Mouse (Mus musculus): ENCODE results near the gene Fgfr2. TPM values are rescaled to one million over a fixed set of nuclear protein-coding genes. Genes with fewer than 3 reads are reported as not detected.

Gene Fgfr2
- polyA plus RNA-seq, 1 experiment: 3.0 TPM

GRCm38 (mm10) chr7:130622359-130622758, 2500.8 kb downstream of the Fgfr2 start:
- H3K4me1 ChIP-seq (ENCODE audit: control insufficient read depth, insufficient read depth, low read length): no peaks in the 10 kb centered on the region
- H3K36me3 ChIP-seq (ENCODE audit: control insufficient read depth, insufficient read depth, low read length): no peaks in the 10 kb centered on the region
- no peak overlapping the region for H3K27ac ChIP-seq (ENCODE audit: control insufficient read depth, insufficient read depth, low read depth, low read length)
- no peak overlapping the region for H3K4me3 ChIP-seq (ENCODE audit: control insufficient read depth, low read depth, low read length)
- no peak for TF ChIP-seq POLR2A (IDR thresholded peaks at IDR 0.05; ENCODE audit: control insufficient read depth, low read depth, low read length)
- no peak for TF ChIP-seq CTCF (IDR thresholded peaks at IDR 0.05; ENCODE audit: control insufficient read depth, insufficient read depth, insufficient replicate concordance, low read depth, low read length)
- no peaks in the 10 kb centered on the region for H3K27me3 ChIP-seq (ENCODE audit: control insufficient read depth, insufficient read depth, low read length)

- Histone ChIP-seq H3K4me1 (ENCODE audit: control insufficient read depth, insufficient read depth, low read length) (no peaks in the 10 kb centered on the region), H3K27ac (ENCODE audit: control insufficient read depth, insufficient read depth, low read depth, low read length) (no peak overlapping the region), H3K4me3 (ENCODE audit: control insufficient read depth, low read depth, low read length) (no peak overlapping the region), H3K27me3 (ENCODE audit: control insufficient read depth, insufficient read depth, low read length) (no peaks in the 10 kb centered on the region), H3K36me3 (ENCODE audit: control insufficient read depth, insufficient read depth, low read length) (no peaks in the 10 kb centered on the region)
- no peak for TF ChIP-seq CTCF (IDR thresholded peaks at IDR 0.05; ENCODE audit: control insufficient read depth, insufficient read depth, insufficient replicate concordance, low read depth, low read length)
- TF ChIP-seq POLR2A (IDR thresholded peaks at IDR 0.05; ENCODE audit: control insufficient read depth, low read depth, low read length): no peak
Measured at GRCm38 (mm10) chr7:130621953-130622352, 2501.2 kb downstream of the Fgfr2 start.

- no peaks in the 10 kb centered on the region for H3K4me1 ChIP-seq (ENCODE audit: control insufficient read depth, insufficient read depth, low read length)
- H3K36me3 ChIP-seq (ENCODE audit: control insufficient read depth, insufficient read depth, low read length): no peaks in the 10 kb centered on the region
- H3K27me3 ChIP-seq (ENCODE audit: control insufficient read depth, insufficient read depth, low read length): no peaks in the 10 kb centered on the region
- no peak overlapping the region for H3K4me3 ChIP-seq (ENCODE audit: control insufficient read depth, low read depth, low read length)
- H3K27ac ChIP-seq (ENCODE audit: control insufficient read depth, insufficient read depth, low read depth, low read length): no peak overlapping the region
- TF ChIP-seq CTCF (IDR thresholded peaks at IDR 0.05; ENCODE audit: control insufficient read depth, insufficient read depth, insufficient replicate concordance, low read depth, low read length) (no peak), POLR2A (IDR thresholded peaks at IDR 0.05; ENCODE audit: control insufficient read depth, low read depth, low read length) (no peak)
Measured at GRCm38 (mm10) chr7:130621068-130621467, 2502.1 kb downstream of the Fgfr2 start.

- H3K27me3 ChIP-seq (ENCODE audit: control insufficient read depth, insufficient read depth, low read length): no peaks in the 10 kb centered on the region
- no peaks in the 10 kb centered on the region for H3K36me3 ChIP-seq (ENCODE audit: control insufficient read depth, insufficient read depth, low read length)
- no peak for TF ChIP-seq POLR2A (IDR thresholded peaks at IDR 0.05; ENCODE audit: control insufficient read depth, low read depth, low read length)
- no peak for TF ChIP-seq CTCF (IDR thresholded peaks at IDR 0.05; ENCODE audit: control insufficient read depth, insufficient read depth, insufficient replicate concordance, low read depth, low read length)
- no peaks in the 10 kb centered on the region for H3K4me1 ChIP-seq (ENCODE audit: control insufficient read depth, insufficient read depth, low read length)
- H3K4me3 ChIP-seq (ENCODE audit: control insufficient read depth, low read depth, low read length): no peak overlapping the region
- H3K27ac ChIP-seq (ENCODE audit: control insufficient read depth, insufficient read depth, low read depth, low read length): no peak overlapping the region
Measured at GRCm38 (mm10) chr7:130617591-130617990, 2505.6 kb downstream of the Fgfr2 start.

- H3K27me3 ChIP-seq (ENCODE audit: control insufficient read depth, insufficient read depth, low read length): no peaks in the 10 kb centered on the region
- no peak overlapping the region for H3K4me3 ChIP-seq (ENCODE audit: control insufficient read depth, low read depth, low read length)
- no peak overlapping the region for H3K27ac ChIP-seq (ENCODE audit: control insufficient read depth, insufficient read depth, low read depth, low read length)
- no peaks in the 10 kb centered on the region for H3K4me1 ChIP-seq (ENCODE audit: control insufficient read depth, insufficient read depth, low read length)
- no peak for TF ChIP-seq CTCF (IDR thresholded peaks at IDR 0.05; ENCODE audit: control insufficient read depth, insufficient read depth, insufficient replicate concordance, low read depth, low read length)
- no peak for TF ChIP-seq POLR2A (IDR thresholded peaks at IDR 0.05; ENCODE audit: control insufficient read depth, low read depth, low read length)
- no peaks in the 10 kb centered on the region for H3K36me3 ChIP-seq (ENCODE audit: control insufficient read depth, insufficient read depth, low read length)
Measured at GRCm38 (mm10) chr7:130613973-130614372, 2509.2 kb downstream of the Fgfr2 start.

- no peak overlapping the region for H3K4me3 ChIP-seq (ENCODE audit: control insufficient read depth, low read depth, low read length)
- H3K27me3 ChIP-seq (ENCODE audit: control insufficient read depth, insufficient read depth, low read length): no peaks in the 10 kb centered on the region
- TF ChIP-seq CTCF (IDR thresholded peaks at IDR 0.05; ENCODE audit: control insufficient read depth, insufficient read depth, insufficient replicate concordance, low read depth, low read length) (no peak), POLR2A (IDR thresholded peaks at IDR 0.05; ENCODE audit: control insufficient read depth, low read depth, low read length) (no peak)
- H3K27ac ChIP-seq (ENCODE audit: control insufficient read depth, insufficient read depth, low read depth, low read length): no peak overlapping the region
- no peaks in the 10 kb centered on the region for H3K36me3 ChIP-seq (ENCODE audit: control insufficient read depth, insufficient read depth, low read length)
- H3K4me1 ChIP-seq (ENCODE audit: control insufficient read depth, insufficient read depth, low read length): no peaks in the 10 kb centered on the region
Measured at GRCm38 (mm10) chr7:130606958-130607357, 2516.2 kb downstream of the Fgfr2 start.

- H3K4me1 ChIP-seq (ENCODE audit: control insufficient read depth, insufficient read depth, low read length): no peaks in the 10 kb centered on the region
- no peak for TF ChIP-seq CTCF (IDR thresholded peaks at IDR 0.05; ENCODE audit: control insufficient read depth, insufficient read depth, insufficient replicate concordance, low read depth, low read length)
- no peak for TF ChIP-seq POLR2A (IDR thresholded peaks at IDR 0.05; ENCODE audit: control insufficient read depth, low read depth, low read length)
- H3K36me3 ChIP-seq (ENCODE audit: control insufficient read depth, insufficient read depth, low read length): no peaks in the 10 kb centered on the region
- H3K27ac ChIP-seq (ENCODE audit: control insufficient read depth, insufficient read depth, low read depth, low read length): no peak overlapping the region
- no peaks in the 10 kb centered on the region for H3K27me3 ChIP-seq (ENCODE audit: control insufficient read depth, insufficient read depth, low read length)
- H3K4me3 ChIP-seq (ENCODE audit: control insufficient read depth, low read depth, low read length): no peak overlapping the region
Measured at GRCm38 (mm10) chr7:130605111-130605510, 2518.0 kb downstream of the Fgfr2 start.

GRCm38 (mm10) chr7:130604390-130604789, 2518.8 kb downstream of the Fgfr2 start:
- H3K4me3 ChIP-seq (ENCODE audit: control insufficient read depth, low read depth, low read length): no peak overlapping the region
- H3K36me3 ChIP-seq (ENCODE audit: control insufficient read depth, insufficient read depth, low read length): no peaks in the 10 kb centered on the region
- H3K4me1 ChIP-seq (ENCODE audit: control insufficient read depth, insufficient read depth, low read length): no peaks in the 10 kb centered on the region
- no peaks in the 10 kb centered on the region for H3K27me3 ChIP-seq (ENCODE audit: control insufficient read depth, insufficient read depth, low read length)
- TF ChIP-seq CTCF (IDR thresholded peaks at IDR 0.05; ENCODE audit: control insufficient read depth, insufficient read depth, insufficient replicate concordance, low read depth, low read length) (no peak), POLR2A (IDR thresholded peaks at IDR 0.05; ENCODE audit: control insufficient read depth, low read depth, low read length) (no peak)
- no peak overlapping the region for H3K27ac ChIP-seq (ENCODE audit: control insufficient read depth, insufficient read depth, low read depth, low read length)
